Mouse (Mus musculus) kidney, adult 8-10 months (tissue): ENCODE measurements around the gene Kctd2.

Experiments used
- DNase-seq, 2 experiments: peaks; one replicate each; pipeline ENCODE4 v3.0.0; 2022

The Kctd2 gene

GRCm38 (mm10) chr11:115400630-115401391 lies 19.1 kb upstream of the Kctd2 start:
- no peak for DNase-seq

- peak; percentile 76 to 88 for DNase-seq
These were observed 16.4 kb upstream of the Kctd2 start, which contains the start of gene Mrpl58 for GRCm38 (mm10) chr11:115403338-115404124. Gene Mrpl58 (plus strand): TSS chr11:115403752.

- DNase-seq: no peak
These were observed 14.2 kb upstream of the Kctd2 start for GRCm38 (mm10) chr11:115405723-115406122.

GRCm38 (mm10) chr11:115406858-115407401 lies 13.0 kb upstream of the Kctd2 start:
- no peak for DNase-seq

- no peak for DNase-seq
These were observed 11.5 kb upstream of the Kctd2 start for GRCm38 (mm10) chr11:115408266-115408920.

- DNase-seq: no peak
These were observed 10.4 kb upstream of the Kctd2 start for GRCm38 (mm10) chr11:115409556-115409955.

GRCm38 (mm10) chr11:115420336-115421190 lies 635 bp downstream of the Kctd2 start:
- peak; percentile 59 to 70 for DNase-seq

- DNase-seq: no peak
These were observed 1.4 kb downstream of the Kctd2 start for GRCm38 (mm10) chr11:115421328-115421727.

DNA sequence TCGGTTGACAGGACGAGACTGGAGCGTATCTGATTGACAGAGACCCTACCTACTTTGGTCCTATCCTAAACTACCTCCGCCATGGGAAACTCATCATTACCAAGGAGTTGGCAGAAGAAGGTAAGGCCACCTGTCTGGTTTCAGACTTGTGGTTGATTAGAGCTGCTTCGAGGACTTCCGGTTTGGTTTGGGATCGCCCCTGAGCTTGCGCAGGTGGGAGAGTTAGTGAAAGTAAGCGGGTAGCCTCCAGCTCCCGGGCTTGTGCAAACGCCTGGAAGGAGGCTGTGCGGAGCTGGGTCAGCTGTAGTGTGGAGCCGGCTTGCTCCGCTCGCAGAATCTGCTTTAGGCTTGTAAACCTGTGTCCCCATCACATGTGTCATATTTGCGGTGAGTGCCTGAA lies 2.0 kb downstream of the Kctd2 start:
- DNase-seq: no peak

- DNase-seq: no peak
These were observed 3.2 kb downstream of the Kctd2 start for GRCm38 (mm10) chr11:115423091-115423490.

DNA sequence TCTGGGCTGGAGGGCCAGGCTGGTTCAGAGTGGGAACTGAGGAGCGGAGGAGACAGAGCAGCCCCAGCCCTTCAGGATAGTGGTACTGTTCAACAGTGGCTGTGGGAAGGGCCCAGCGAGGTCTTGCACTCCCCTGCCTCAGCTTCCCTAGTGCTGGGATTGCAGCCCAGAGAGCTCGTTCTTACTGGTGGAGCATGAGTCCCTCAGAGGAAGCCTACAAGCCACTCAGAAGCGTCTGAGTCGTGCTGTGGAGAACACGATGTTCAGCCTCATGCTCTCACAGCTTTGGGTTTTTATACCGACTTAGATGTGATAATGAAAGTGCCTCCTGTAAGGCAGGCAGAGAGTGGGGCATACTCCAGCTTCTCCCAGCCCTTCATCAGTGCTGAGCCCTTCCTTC lies 4.7 kb downstream of the Kctd2 start:
- no peak for DNase-seq

DNA sequence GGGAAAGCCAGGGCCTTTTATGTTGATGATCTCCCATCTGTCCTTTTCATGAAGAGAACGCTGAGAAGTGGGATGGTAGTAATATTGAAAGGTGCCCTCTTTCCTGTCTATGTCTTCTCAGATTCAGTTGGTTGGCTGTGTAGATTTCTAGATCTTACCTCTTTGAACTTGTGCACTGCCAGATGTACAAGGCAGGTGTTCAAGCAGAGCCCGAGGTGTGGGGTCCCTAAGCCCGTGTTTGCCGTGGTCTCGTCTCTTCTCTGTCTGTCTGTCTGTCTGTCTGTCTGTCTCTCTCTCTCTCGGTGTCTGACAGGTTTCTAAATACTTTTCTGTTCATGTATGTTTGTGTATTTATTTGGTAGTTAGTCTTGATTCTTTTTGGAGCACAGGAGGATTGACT lies 5.7 kb downstream of the Kctd2 start:
- no peak for DNase-seq

DNA sequence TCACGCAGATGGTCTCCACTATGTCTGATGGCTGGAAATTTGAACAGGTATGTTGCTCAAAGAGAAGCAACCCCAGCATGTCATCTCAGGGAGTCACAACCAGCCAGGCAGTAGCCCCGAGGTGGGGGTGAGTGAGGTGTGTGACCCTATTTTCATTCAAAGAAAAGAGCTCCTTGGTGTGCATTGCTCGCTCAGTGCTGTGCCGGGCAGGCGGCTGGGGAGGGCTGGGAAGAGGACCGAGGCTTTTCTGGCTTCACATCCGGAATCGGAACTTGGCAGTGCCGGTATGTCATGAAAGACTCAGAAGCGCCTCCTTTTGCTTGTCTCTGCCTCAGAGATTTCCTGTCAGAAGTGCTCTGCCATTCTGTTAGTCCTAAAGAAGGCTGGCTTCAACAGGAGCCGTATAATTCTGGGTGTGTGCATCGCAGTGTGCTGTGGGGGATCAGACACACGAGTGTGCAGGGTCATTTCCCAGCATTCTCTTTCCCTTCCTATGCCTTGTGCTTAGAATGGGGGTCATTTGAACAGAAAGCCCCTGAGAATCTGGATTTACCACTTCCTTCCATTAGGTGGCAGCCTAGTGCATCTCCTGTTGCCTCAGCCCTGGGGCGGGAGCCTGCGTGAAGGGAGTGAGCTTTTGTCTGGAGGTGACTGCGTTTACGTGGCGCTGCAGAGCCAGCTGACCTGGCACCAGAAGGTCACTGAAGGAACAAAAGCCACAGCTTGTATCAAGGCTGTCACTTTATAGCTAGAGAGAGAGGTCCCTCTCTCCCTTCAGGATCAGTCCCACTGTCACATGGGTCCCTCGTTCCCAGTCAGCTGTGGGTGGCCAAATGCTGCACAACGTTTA lies 7.8 kb downstream of the Kctd2 start:
- peak in 1 of 2 experiments; percentile 71 for DNase-seq

GRCm38 (mm10) chr11:115429307-115429706 lies 9.4 kb downstream of the Kctd2 start:
- DNase-seq: no peak

GRCm38 (mm10) chr11:115430561-115430960 lies 10.6 kb downstream of the Kctd2 start:
- no peak for DNase-seq

DNA sequence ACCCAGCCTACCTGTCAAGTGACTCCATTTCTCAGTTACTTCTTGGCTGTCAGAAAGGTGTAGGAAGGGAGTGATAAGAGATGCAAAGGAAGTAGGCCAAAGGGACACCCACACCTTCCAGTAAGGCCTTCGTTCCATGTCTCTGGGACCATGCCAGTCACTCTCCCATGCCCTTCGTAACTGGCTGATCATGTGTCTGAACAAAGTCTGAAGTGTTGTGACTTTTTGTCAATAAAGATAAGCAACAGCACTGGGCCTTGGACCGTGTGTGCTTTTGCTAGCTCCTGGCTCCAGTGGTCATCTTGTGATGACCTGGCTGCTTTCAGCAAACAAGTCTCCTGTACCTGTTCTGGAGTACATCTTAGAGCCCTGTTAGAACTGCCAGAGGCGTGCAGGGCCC lies 12.9 kb downstream of the Kctd2 start:
- no peak for DNase-seq

GRCm38 (mm10) chr11:115433342-115433741 lies 13.4 kb downstream of the Kctd2 start:
- no peak for DNase-seq

- DNase-seq: no peak
These were observed 15.8 kb downstream of the Kctd2 start for GRCm38 (mm10) chr11:115435596-115436337.

DNA sequence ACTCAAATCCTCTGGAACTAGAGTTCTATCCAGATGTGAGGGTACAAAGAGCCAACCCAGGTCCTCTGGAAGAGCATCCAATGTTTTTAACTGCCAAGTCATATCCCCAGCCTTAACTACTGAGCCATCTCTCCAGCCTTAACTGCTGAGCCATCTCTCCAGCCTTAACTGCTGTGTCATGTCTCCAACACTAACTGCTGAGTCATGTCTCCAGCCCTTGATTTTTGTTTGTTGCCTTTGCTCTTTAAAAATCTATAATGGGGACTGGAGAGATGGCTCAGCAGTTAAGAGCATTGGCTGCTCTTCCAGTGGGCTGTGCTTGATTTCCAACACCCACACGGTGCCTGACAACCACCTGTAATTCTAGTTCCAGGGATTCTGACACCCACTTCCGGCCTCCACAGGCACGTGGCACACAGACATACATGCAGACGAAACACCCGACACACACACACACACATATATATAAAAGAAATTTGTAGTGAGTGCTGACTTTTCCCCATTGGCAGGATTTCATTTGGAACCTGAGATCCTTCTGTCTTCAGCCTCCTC lies 17.7 kb downstream of the Kctd2 start:
- no peak for DNase-seq

GRCm38 (mm10) chr11:115439326-115439725 lies 19.4 kb downstream of the Kctd2 start:
- no peak for DNase-seq
